Mouse (Mus musculus) forebrain, embryonic 14.5 days (tissue): ENCODE measurements around the gene Elovl5. TPM values are rescaled to one million over a fixed set of nuclear protein-coding genes. Genes with fewer than 3 reads are reported as not detected.

Experiments used
- ATAC-seq: fragments of 200-750 bp; cut with Nextera tagmentation; 2 replicates; pipeline ENCODE4 v1.8.0; 2017; ENCODE audit warnings: mild to moderate bottlenecking, moderate library complexity
- DNase-seq: peaks from one replicate; pipeline ENCODE4 v3.0.0-alpha.2; 2015; ENCODE audit warnings: low spot score
- H3K27ac ChIP-seq: fragments of 300-500 bp; sonication (generic); 2 replicates; pipeline ENCODE4 v1.5.1; 2014; ENCODE audit warnings: low read depth, mild to moderate bottlenecking, control low read depth, low read length, moderate library complexity
- H3K27me3 ChIP-seq: fragments of 300-500 bp; sonication (generic); replicated peaks from 2 replicates; pipeline ENCODE4 v1.6.1; 2014; ENCODE audit warnings: low read length, control low read depth, mixed read lengths; ENCODE audit not compliant: control insufficient read depth, insufficient read depth
- H3K36me3 ChIP-seq: fragments of 300-500 bp; sonication (generic); 2 replicates; pipeline ENCODE4 v1.6.1; 2014; ENCODE audit warnings: low read length, control low read depth; ENCODE audit not compliant: control insufficient read depth, insufficient read depth
- H3K4me1 ChIP-seq: fragments of 300-500 bp; sonication (generic); 2 replicates; pipeline ENCODE4 v1.6.1; 2014; ENCODE audit warnings: antibody characterized with exemption, low read length, control low read depth; ENCODE audit not compliant: control insufficient read depth, insufficient read depth
- H3K4me2 ChIP-seq: fragments of 300-500 bp; sonication (generic); 2 replicates; pipeline ENCODE4 v1.6.1; 2014; ENCODE audit warnings: mild to moderate bottlenecking, control low read depth, low read length
- H3K4me3 ChIP-seq: fragments of 300-500 bp; sonication (generic); 2 replicates; pipeline ENCODE4 v1.5.1; 2014; ENCODE audit warnings: low read depth, low read length, control low read depth
- H3K9ac ChIP-seq: fragments of 300-500 bp; sonication (generic); 2 replicates; pipeline ENCODE4 v1.6.1; 2014; ENCODE audit warnings: mild to moderate bottlenecking, low read length, control low read depth, moderate library complexity
- H3K9me3 ChIP-seq: fragments of 300-500 bp; sonication (generic); replicated peaks from 2 replicates; pipeline ENCODE4 v1.6.1; 2016; ENCODE audit warnings: low read length, control low read depth, mixed read lengths; ENCODE audit not compliant: control insufficient read depth
- WGBS: fragments of 180-500 bp; shearing (Covaris S2); extraction: QIAGEN DNeasy Blood & Tissue Kit; methylation state at CpG from one replicate; pipeline ENCODE4 v1.1.7; 2014; 5-methylcytosine and 5-hydroxymethylcytosine counted together
- polyA plus RNA-seq: library from polyadenylated mRNA; unstranded; fragments of >200 nt; fragmentation: Nextera tagmentation; extraction: Ambion mirVana; gene quantifications from 2 replicates; pipeline ENCODE4 v1.2.1, GENCODE M21; 2014

Gene Elovl5
- 65.4 and 66.9 TPM in 2 replicates for polyA plus RNA-seq

GRCm38 (mm10) chr9:77917074-77917621, at the start of gene Elovl5:
Gene Elovl5 (plus strand): TSS chr9:77917364.
- under 1% methylated on average over 41 of the region's 42 CpGs for WGBS

GRCm38 (mm10) chr9:77891501-77891900, 25.7 kb upstream of the Elovl5 start:
- WGBS: 51% methylated on average over 4 of the region's 4 CpGs
- ATAC-seq (no peak), DNase-seq (no peak)
- Histone ChIP-seq H3K9ac (no peak overlapping the region), H3K9me3 (no peaks in the 10 kb centered on the region), H3K27ac (no peak overlapping the region), H3K4me3 (no peak overlapping the region), H3K4me1 (no peaks in the 10 kb centered on the region), H3K27me3 (no peaks in the 10 kb centered on the region), H3K36me3 (no peaks in the 10 kb centered on the region), H3K4me2 (no peak overlapping the region)

More at GRCm38 (mm10) chr9:77917074-77917621, at the start of gene Elovl5:
- no peaks in the 10 kb centered on the region for H3K36me3 ChIP-seq
- peak within 1 kb of the TSS; percentile 86 for H3K9ac ChIP-seq
- H3K4me2 ChIP-seq: peak within 1 kb of the TSS; percentile 75
- no peaks in the 10 kb centered on the region for H3K4me1 ChIP-seq
- H3K27ac ChIP-seq: peak within 1 kb of the TSS; percentile 88
- DNase-seq (peak; percentile 98), ATAC-seq (peak; percentile 96)
- H3K27me3 ChIP-seq: no peaks in the 10 kb centered on the region
- H3K4me3 ChIP-seq: peak within 1 kb of the TSS; percentile 88
- no peaks in the 10 kb centered on the region for H3K9me3 ChIP-seq

- no peaks in the 10 kb centered on the region for H3K36me3 ChIP-seq
- H3K4me2 ChIP-seq: no peak overlapping the region
- H3K4me3 ChIP-seq: no peak overlapping the region
- no peaks in the 10 kb centered on the region for H3K27me3 ChIP-seq
- no peaks in the 10 kb centered on the region for H3K4me1 ChIP-seq
- H3K9me3 ChIP-seq: no peaks in the 10 kb centered on the region
- H3K27ac ChIP-seq: no peak overlapping the region
- H3K9ac ChIP-seq: no peak overlapping the region
- peak; percentile 44 for DNase-seq
- WGBS: 57% methylated on average over 7 of the region's 7 CpGs
- ATAC-seq: no peak
Measured at GRCm38 (mm10) chr9:77898551-77898950, 18.6 kb upstream of the Elovl5 start.

- no peaks in the 10 kb centered on the region for H3K4me1 ChIP-seq
- no peak for DNase-seq
- no peak overlapping the region for H3K27ac ChIP-seq
- no peaks in the 10 kb centered on the region for H3K27me3 ChIP-seq
- H3K4me3 ChIP-seq: no peak overlapping the region
- ATAC-seq: no peak
- no peak overlapping the region for H3K4me2 ChIP-seq
- no peaks in the 10 kb centered on the region for H3K9me3 ChIP-seq
- H3K36me3 ChIP-seq: no peaks in the 10 kb centered on the region
- WGBS: 94% methylated on average over 2 of the region's 2 CpGs
- H3K9ac ChIP-seq: no peak overlapping the region
Measured at GRCm38 (mm10) chr9:77904133-77904532, 13.0 kb upstream of the Elovl5 start.

GRCm38 (mm10) chr9:77909572-77910269, 7.4 kb upstream of the Elovl5 start:
- no peaks in the 10 kb centered on the region for H3K9me3 ChIP-seq
- no peaks in the 10 kb centered on the region for H3K36me3 ChIP-seq
- 15% methylated on average over 10 of the region's 10 CpGs for WGBS
- no peaks in the 10 kb centered on the region for H3K27me3 ChIP-seq
- H3K4me2 ChIP-seq: peak overlapping the region; percentile 63
- H3K27ac ChIP-seq: peak overlapping the region; percentile 90; the same call in 1 of the 2 replicates
- peaks cover 5% of the 10 kb centered on the region for H3K4me1 ChIP-seq
- no peak for DNase-seq
- H3K9ac ChIP-seq: peak overlapping the region; percentile 83
- peak; percentile 14 for ATAC-seq
- H3K4me3 ChIP-seq: peak overlapping the region; percentile 68

GRCm38 (mm10) chr9:77910270-77911240, 6.6 kb upstream of the Elovl5 start:
- Histone ChIP-seq H3K4me3 (peak overlapping the region; percentile 68), H3K36me3 (no peaks in the 10 kb centered on the region), H3K9me3 (no peaks in the 10 kb centered on the region), H3K4me1 (peaks cover 5% of the 10 kb centered on the region), H3K27ac (peak overlapping the region; percentile 90), H3K4me2 (peak overlapping the region; percentile 63), H3K27me3 (no peaks in the 10 kb centered on the region), H3K9ac (peak overlapping the region; percentile 83)
- peak; percentile 96 for ATAC-seq
- under 1% methylated on average over 62 of the region's 68 CpGs for WGBS
- DNase-seq: peak; percentile 81

GRCm38 (mm10) chr9:77911508-77912229, 5.5 kb upstream of the Elovl5 start:
- no peak overlapping the region for H3K27ac ChIP-seq

GRCm38 (mm10) chr9:77912246-77912645, 4.9 kb upstream of the Elovl5 start:
- peaks cover 5% of the 10 kb centered on the region for H3K4me1 ChIP-seq
- no peak overlapping the region for H3K9ac ChIP-seq
- no peak for ATAC-seq
- no peaks in the 10 kb centered on the region for H3K9me3 ChIP-seq
- no peak overlapping the region for H3K4me2 ChIP-seq
- no peak overlapping the region for H3K27ac ChIP-seq
- DNase-seq: no peak
- WGBS: 84% methylated on average over 6 of the region's 6 CpGs
- no peak overlapping the region for H3K4me3 ChIP-seq
- H3K27me3 ChIP-seq: no peaks in the 10 kb centered on the region
- H3K36me3 ChIP-seq: no peaks in the 10 kb centered on the region

More at GRCm38 (mm10) chr9:77911508-77912229, 5.5 kb upstream of the Elovl5 start:
- DNase-seq (no peak), ATAC-seq (no peak)
- Histone ChIP-seq H3K36me3 (no peaks in the 10 kb centered on the region), H3K4me2 (peak overlapping the region; percentile 63), H3K9me3 (no peaks in the 10 kb centered on the region), H3K4me3 (peak overlapping the region; percentile 68), H3K9ac (peak overlapping the region; percentile 83; the same call in 1 of the 2 replicates), H3K4me1 (peaks cover 5% of the 10 kb centered on the region), H3K27me3 (no peaks in the 10 kb centered on the region)
- 52% methylated on average over 7 of the region's 7 CpGs for WGBS
